Mouse (Mus musculus) heart, adult 11 months (tissue): ENCODE measurements at regions not wholly inside any gene's neighbourhood (a gene's known extent, or its start where the extent isn't known, plus 50 kb on each side); places are given as distances from the start of the nearest gene placed in this dataset.

Source experiments
- DNase-seq: peaks from one replicate; pipeline ENCODE4 v3.0.0; 2022

- DNase-seq: no peak
Observed at GRCm38 (mm10) chr13:31248996-31249395, 275.0 kb downstream of the Gm5447 start.

- DNase-seq: no peak
Observed at GRCm38 (mm10) chr13:31249525-31249924, 275.5 kb downstream of the Gm5447 start.

GRCm38 (mm10) chr13:31254016-31254415 lies 280.0 kb downstream of the Gm5447 start:
- DNase-seq: peak; percentile 82

- no peak for DNase-seq
Observed at GRCm38 (mm10) chr13:31254744-31255143, 280.7 kb downstream of the Gm5447 start.

- DNase-seq: no peak
Observed at GRCm38 (mm10) chr13:31255506-31255905, 281.5 kb downstream of the Gm5447 start.

GRCm38 (mm10) chr13:31267865-31268264 lies 288.1 kb upstream of the Foxq1 start:
- DNase-seq: peak; percentile 43

- peak; percentile 63 for DNase-seq
Observed at GRCm38 (mm10) chr13:31276005-31276644, 279.8 kb upstream of the Foxq1 start.

- DNase-seq: peak; percentile 70
Observed at GRCm38 (mm10) chr13:31290630-31291029, 265.3 kb upstream of the Foxq1 start.

- peak; percentile 51 for DNase-seq
Observed at GRCm38 (mm10) chr13:31292584-31293387, 263.1 kb upstream of the Foxq1 start.

- DNase-seq: peak; percentile 74
Observed at GRCm38 (mm10) chr13:31294011-31294410, 261.9 kb upstream of the Foxq1 start.

- no peak for DNase-seq
Observed at GRCm38 (mm10) chr13:31303194-31303593, 252.7 kb upstream of the Foxq1 start.

- no peak for DNase-seq
Observed at GRCm38 (mm10) chr13:31304286-31304865, 251.6 kb upstream of the Foxq1 start.

- DNase-seq: no peak
Observed at GRCm38 (mm10) chr13:31309083-31309621, 246.8 kb upstream of the Foxq1 start.

- DNase-seq: no peak
Observed at GRCm38 (mm10) chr13:31312772-31313171, 243.2 kb upstream of the Foxq1 start.

- no peak for DNase-seq
Observed at GRCm38 (mm10) chr13:31313821-31314220, 242.1 kb upstream of the Foxq1 start.

GRCm38 (mm10) chr13:31317066-31317465 lies 238.9 kb upstream of the Foxq1 start:
- DNase-seq: no peak

- no peak for DNase-seq
Observed at GRCm38 (mm10) chr13:31318008-31318407, 237.9 kb upstream of the Foxq1 start.

GRCm38 (mm10) chr13:31321411-31321810 lies 234.5 kb upstream of the Foxq1 start:
- DNase-seq: no peak

- no peak for DNase-seq
Observed at GRCm38 (mm10) chr13:31326269-31326851, 229.6 kb upstream of the Foxq1 start.

GRCm38 (mm10) chr13:31327511-31327951 lies 228.4 kb upstream of the Foxq1 start:
- no peak for DNase-seq

- DNase-seq: no peak
Observed at GRCm38 (mm10) chr13:31328756-31329155, 227.2 kb upstream of the Foxq1 start.

- DNase-seq: no peak
Observed at GRCm38 (mm10) chr13:31330731-31331130, 225.2 kb upstream of the Foxq1 start.

GRCm38 (mm10) chr13:31334981-31335380 lies 221.0 kb upstream of the Foxq1 start:
- no peak for DNase-seq
